Mouse (Mus musculus): ENCODE data around the gene Jag1. TPM values are rescaled to one million over a fixed set of nuclear protein-coding genes. Genes with fewer than 3 reads are reported as not detected.
A peak's percentile ranks its signal among the peaks of the same experiment; 100 is the strongest.

Gene Jag1
- polyA plus RNA-seq, 2 experiments, result 17.0 to 32.9 TPM

- Histone ChIP-seq H3K4me1 (ENCODE audit: control insufficient read depth, insufficient read depth, low read length) (no peaks in the 10 kb centered on the region), H3K4me3 (replicated peaks; ENCODE audit: low read length) (no peak overlapping the region), H3K36me3 (ENCODE audit: control insufficient read depth, insufficient read depth, low read length) (no peaks in the 10 kb centered on the region), H3K27ac (replicated peaks; ENCODE audit: low read depth, low read length) (no peak overlapping the region), H3K9me3 (ENCODE audit: control insufficient read depth, low read length) (no peaks in the 10 kb centered on the region), H3K27me3 (ENCODE audit: control insufficient read depth, insufficient read depth, low read length) (no peaks in the 10 kb centered on the region), H3K9ac (ENCODE audit: low read depth, low read length, severe bottlenecking) (no peak overlapping the region), H3K4me2 (replicated peaks; ENCODE audit: low read depth, low read length, severe bottlenecking) (no peak overlapping the region)
- TF ChIP-seq POLR2A (IDR thresholded peaks at IDR 0.05; ENCODE audit: borderline replicate concordance, extremely low read depth, insufficient read depth, insufficient read length), result no peak
- WGBS, result 81% methylated on average over 2 of the region's 2 CpGs
- no peak for DNase-seq (ENCODE audit: low spot score)
- no peak for ATAC-seq (ENCODE audit: low FRiP score, low read depth)
Measured at GRCm38 (mm10) chr2:137146938-137147666, 30.7 kb upstream of the Jag1 start.

- WGBS, result 79% methylated on average over 1 of the region's 1 CpGs
- H3K4me1 ChIP-seq (ENCODE audit: control insufficient read depth, insufficient read depth, low read length), result peaks cover 8% of the 10 kb centered on the region; the same call in 1 of the 2 replicates
- no peaks in the 10 kb centered on the region for H3K9me3 ChIP-seq (ENCODE audit: control insufficient read depth, low read length)
- no peak overlapping the region for H3K27ac ChIP-seq (replicated peaks; ENCODE audit: low read depth, low read length)
- no peaks in the 10 kb centered on the region for H3K27me3 ChIP-seq (ENCODE audit: control insufficient read depth, insufficient read depth, low read length)
- DNase-seq (ENCODE audit: low spot score) (no peak), ATAC-seq (ENCODE audit: low FRiP score, low read depth) (no peak)
- H3K4me2 ChIP-seq (replicated peaks; ENCODE audit: low read depth, low read length, severe bottlenecking), result no peak overlapping the region
- H3K4me3 ChIP-seq (replicated peaks; ENCODE audit: low read length), result no peak overlapping the region
- no peaks in the 10 kb centered on the region for H3K36me3 ChIP-seq (ENCODE audit: control insufficient read depth, insufficient read depth, low read length)
- no peak overlapping the region for H3K9ac ChIP-seq (ENCODE audit: low read depth, low read length, severe bottlenecking)
- TF ChIP-seq POLR2A (IDR thresholded peaks at IDR 0.05; ENCODE audit: borderline replicate concordance, extremely low read depth, insufficient read depth, insufficient read length), result no peak
Measured at GRCm38 (mm10) chr2:137138063-137138462, 21.6 kb upstream of the Jag1 start.

- no peak for TF ChIP-seq POLR2A (IDR thresholded peaks at IDR 0.05; ENCODE audit: borderline replicate concordance, extremely low read depth, insufficient read depth, insufficient read length)
- ATAC-seq (ENCODE audit: low FRiP score, low read depth) (no peak), DNase-seq (ENCODE audit: low spot score) (no peak)
- no peak overlapping the region for H3K4me2 ChIP-seq (replicated peaks; ENCODE audit: low read depth, low read length, severe bottlenecking)
- H3K4me3 ChIP-seq (replicated peaks; ENCODE audit: low read length), result no peak overlapping the region
- no peaks in the 10 kb centered on the region for H3K36me3 ChIP-seq (ENCODE audit: control insufficient read depth, insufficient read depth, low read length)
- 81% methylated on average over 5 of the region's 5 CpGs for WGBS
- H3K9ac ChIP-seq (ENCODE audit: low read depth, low read length, severe bottlenecking), result no peak overlapping the region
- no peaks in the 10 kb centered on the region for H3K9me3 ChIP-seq (ENCODE audit: control insufficient read depth, low read length)
- H3K4me1 ChIP-seq (ENCODE audit: control insufficient read depth, insufficient read depth, low read length), result peaks cover 8% of the 10 kb centered on the region; the same call in 1 of the 2 replicates
- H3K27ac ChIP-seq (replicated peaks; ENCODE audit: low read depth, low read length), result no peak overlapping the region
- H3K27me3 ChIP-seq (ENCODE audit: control insufficient read depth, insufficient read depth, low read length), result no peaks in the 10 kb centered on the region
Measured at GRCm38 (mm10) chr2:137134035-137134434, 17.6 kb upstream of the Jag1 start.

DNA sequence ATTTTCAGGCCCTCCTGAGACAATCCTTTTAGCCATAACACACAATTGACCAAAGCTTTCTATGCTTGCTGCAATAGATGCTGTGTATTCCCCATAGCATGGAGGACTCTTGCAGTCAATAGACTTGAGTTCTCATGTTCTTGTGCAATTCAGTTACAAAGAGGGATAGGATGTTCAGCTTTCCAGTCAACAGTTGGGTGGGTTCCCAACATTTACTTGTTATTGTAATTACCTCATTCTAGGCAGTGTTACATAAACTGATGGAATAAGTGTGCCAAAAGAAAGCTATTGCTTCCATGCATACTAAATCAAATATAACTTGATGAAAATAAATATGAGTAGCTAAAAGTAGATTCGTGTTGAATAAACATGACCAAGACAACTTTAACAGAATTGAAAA lies 8.4 kb upstream of the Jag1 start:
- no peak for TF ChIP-seq POLR2A (IDR thresholded peaks at IDR 0.05; ENCODE audit: borderline replicate concordance, extremely low read depth, insufficient read depth, insufficient read length)
- no peak overlapping the region for H3K4me3 ChIP-seq (replicated peaks; ENCODE audit: low read length)
- H3K4me2 ChIP-seq (replicated peaks; ENCODE audit: low read depth, low read length, severe bottlenecking), result no peak overlapping the region
- no peaks in the 10 kb centered on the region for H3K27me3 ChIP-seq (ENCODE audit: control insufficient read depth, insufficient read depth, low read length)
- H3K4me1 ChIP-seq (ENCODE audit: control insufficient read depth, insufficient read depth, low read length), result no peaks in the 10 kb centered on the region
- H3K9me3 ChIP-seq (ENCODE audit: control insufficient read depth, low read length), result peaks cover 6% of the 10 kb centered on the region
- DNase-seq (ENCODE audit: low spot score), result no peak
- no peak overlapping the region for H3K27ac ChIP-seq (replicated peaks; ENCODE audit: low read depth, low read length)
- H3K9ac ChIP-seq (ENCODE audit: low read depth, low read length, severe bottlenecking), result no peak overlapping the region
- H3K36me3 ChIP-seq (ENCODE audit: control insufficient read depth, insufficient read depth, low read length), result no peaks in the 10 kb centered on the region
- 70% methylated on average over 1 of the region's 1 CpGs for WGBS
- no peak for ATAC-seq (ENCODE audit: low FRiP score, low read depth)

GRCm38 (mm10) chr2:137117321-137117690 lies 862 bp upstream of the Jag1 start:
- Histone ChIP-seq H3K27me3 (ENCODE audit: control insufficient read depth, insufficient read depth, low read length) (peaks cover 5% of the 10 kb centered on the region; the same call in 1 of the 2 replicates), H3K4me1 (ENCODE audit: control insufficient read depth, insufficient read depth, low read length) (peaks cover 18% of the 10 kb centered on the region), H3K27ac (replicated peaks; ENCODE audit: low read depth, low read length) (peak overlapping the region; percentile 98), H3K36me3 (ENCODE audit: control insufficient read depth, insufficient read depth, low read length) (no peaks in the 10 kb centered on the region), H3K4me2 (replicated peaks; ENCODE audit: low read depth, low read length, severe bottlenecking) (peak overlapping the region; percentile 85), H3K4me3 (replicated peaks; ENCODE audit: low read length) (peak overlapping the region; percentile 77), H3K9ac (ENCODE audit: low read depth, low read length, severe bottlenecking) (peak overlapping the region; percentile 87), H3K9me3 (ENCODE audit: control insufficient read depth, low read length) (no peaks in the 10 kb centered on the region)
- under 1% methylated on average over 18 of the region's 33 CpGs for WGBS
- no peak for TF ChIP-seq POLR2A (IDR thresholded peaks at IDR 0.05; ENCODE audit: borderline replicate concordance, extremely low read depth, insufficient read depth, insufficient read length)
- peak; percentile 84 for DNase-seq (ENCODE audit: low spot score)
- ATAC-seq (ENCODE audit: low FRiP score, low read depth), result peak; percentile 74
